Mouse (Mus musculus) stomach, embryonic 15.5 days (tissue): Measurements from ENCODE around the gene Ilf3. TPM values are rescaled to one million over a fixed set of nuclear protein-coding genes. Genes with fewer than 3 reads are reported as not detected.
A peak's percentile ranks its signal among the peaks of the same experiment; 100 is the strongest.
"Not testable (repeated sequence)": the region's sequence is repeated elsewhere in the genome, so short reads cannot be mapped to it uniquely, and the experiment has no call there.

Source experiments
- ATAC-seq: fragments of 200-750 bp; cut with Nextera tagmentation; 2 replicates; pipeline ENCODE4 v1.8.0; 2017; ENCODE audit warnings: low read depth, moderate number of reproducible peaks, moderate TSS enrichment; ENCODE audit not compliant: insufficient read depth, low FRiP score
- H3K27ac ChIP-seq: fragments of 300-500 bp; sonication (generic); 2 replicates; pipeline ENCODE4 v1.5.1; 2015; ENCODE audit warnings: mild to moderate bottlenecking, inconsistent platforms
- H3K27me3 ChIP-seq: fragments of 300-500 bp; sonication (generic); replicated peaks from 2 replicates; pipeline ENCODE4 v1.6.1; 2015; ENCODE audit warnings: inconsistent platforms
- H3K36me3 ChIP-seq: fragments of 300-500 bp; sonication (generic); 2 replicates; pipeline ENCODE4 v1.6.1; 2015; ENCODE audit warnings: inconsistent platforms
- H3K4me1 ChIP-seq: fragments of 300-500 bp; sonication (generic); 2 replicates; pipeline ENCODE4 v1.6.1; 2015; ENCODE audit warnings: inconsistent platforms
- H3K4me2 ChIP-seq: fragments of 300-500 bp; sonication (generic); 2 replicates; pipeline ENCODE4 v1.6.1; 2015; ENCODE audit warnings: mild to moderate bottlenecking, inconsistent platforms
- H3K4me3 ChIP-seq: fragments of 300-500 bp; sonication (generic); replicated peaks from 2 replicates; pipeline ENCODE4 v1.5.1; 2015; ENCODE audit warnings: inconsistent platforms
- H3K9ac ChIP-seq: fragments of 300-500 bp; sonication (generic); 2 replicates; pipeline ENCODE4 v1.6.1; 2015; ENCODE audit warnings: inconsistent platforms
- H3K9me3 ChIP-seq: fragments of 300-500 bp; sonication (generic); 2 replicates; pipeline ENCODE4 v1.6.1; 2016; ENCODE audit warnings: inconsistent platforms
- WGBS: fragments of 180-500 bp; shearing (Covaris S2); methylation state at CpG from one replicate; pipeline ENCODE4 v1.1.7; 2015; 5-methylcytosine and 5-hydroxymethylcytosine counted together
- polyA plus RNA-seq: library from polyadenylated mRNA; unstranded; fragments of >200 nt; fragmentation: Nextera tagmentation; extraction: Ambion mirVana; gene quantifications from 2 replicates; pipeline ENCODE4 v1.2.1, GENCODE M21; 2015

The Ilf3 gene
- polyA plus RNA-seq = 150 and 154 TPM in 2 replicates

DNA sequence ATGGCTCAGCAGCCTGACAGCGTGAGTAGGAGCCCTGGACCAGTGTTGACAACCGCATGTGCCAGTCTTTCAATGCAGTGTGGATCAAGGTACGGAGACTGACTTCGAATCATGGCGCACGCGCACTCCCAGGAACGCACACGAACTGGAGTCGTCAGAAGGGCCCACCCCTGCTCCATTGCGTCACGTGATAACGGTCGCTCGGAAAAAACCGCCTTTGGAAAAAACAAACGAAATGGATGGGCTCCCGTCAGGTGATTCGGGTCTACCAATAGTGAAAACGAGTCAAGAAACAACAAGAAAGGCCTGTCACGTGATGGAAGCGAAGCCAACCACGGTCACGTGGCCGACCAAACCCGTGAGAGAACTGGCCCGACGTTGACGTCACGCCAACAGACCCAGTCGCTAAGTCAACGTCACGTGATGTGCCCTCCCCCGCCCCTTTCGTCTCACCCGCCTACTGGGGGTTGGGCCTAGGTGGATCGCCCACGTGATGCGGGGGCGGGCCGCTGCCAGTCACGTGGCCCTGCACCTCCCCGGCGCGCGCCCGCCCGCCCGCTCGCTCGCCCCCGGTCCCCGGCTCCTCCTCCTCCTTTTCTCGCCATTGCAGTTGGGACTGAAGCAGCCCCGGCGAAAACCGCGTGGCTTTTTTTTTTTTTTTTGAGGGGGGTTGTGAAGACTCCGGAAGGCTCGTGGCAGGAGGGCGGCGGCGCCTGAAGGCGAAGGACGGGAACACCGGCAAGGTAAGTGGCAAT is at the start of gene Ilf3:
Ilf3 (plus strand) TSS at position 515 of the 755 bp plus-strand sequence.
- H3K4me1 ChIP-seq = peaks cover 12% of the 10 kb centered on the region
- H3K36me3 ChIP-seq = no peaks in the 10 kb centered on the region
- H3K27me3 ChIP-seq = no peaks in the 10 kb centered on the region
- WGBS = under 1% methylated on average over 61 of the region's 66 CpGs
- H3K9me3 ChIP-seq = no peaks in the 10 kb centered on the region
- H3K27ac ChIP-seq = peak within 1 kb of the TSS; percentile 89
- peak; percentile 90 for ATAC-seq
- H3K4me3 ChIP-seq = peak within 1 kb of the TSS; percentile 82
- peak within 1 kb of the TSS; percentile 72 for H3K4me2 ChIP-seq
- peak within 1 kb of the TSS; percentile 73 for H3K9ac ChIP-seq

DNA sequence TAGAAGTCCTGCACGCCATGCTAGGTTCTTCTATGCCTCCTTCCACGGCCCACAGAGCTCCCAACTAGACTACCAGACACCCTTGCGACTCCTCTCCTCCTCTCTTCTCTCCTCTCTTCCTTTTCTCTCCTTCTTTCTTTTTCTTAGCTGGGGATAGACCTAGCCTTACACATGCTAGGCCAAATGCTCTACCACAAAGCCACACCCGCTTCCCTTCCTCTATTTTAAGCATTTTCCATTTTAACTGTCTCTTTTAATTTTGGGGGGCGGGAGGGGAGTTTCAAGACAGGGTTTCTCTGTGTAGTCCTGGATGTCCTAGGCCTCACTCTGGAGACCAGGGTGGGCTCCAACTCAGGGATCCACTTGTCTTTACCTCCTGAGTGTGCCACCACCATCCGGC is 48.9 kb upstream of the Ilf3 start:
- H3K4me1 ChIP-seq = peaks cover 10% of the 10 kb centered on the region
- 85% methylated on average over 6 of the region's 6 CpGs for WGBS
- no peaks in the 10 kb centered on the region for H3K27me3 ChIP-seq

DNA sequence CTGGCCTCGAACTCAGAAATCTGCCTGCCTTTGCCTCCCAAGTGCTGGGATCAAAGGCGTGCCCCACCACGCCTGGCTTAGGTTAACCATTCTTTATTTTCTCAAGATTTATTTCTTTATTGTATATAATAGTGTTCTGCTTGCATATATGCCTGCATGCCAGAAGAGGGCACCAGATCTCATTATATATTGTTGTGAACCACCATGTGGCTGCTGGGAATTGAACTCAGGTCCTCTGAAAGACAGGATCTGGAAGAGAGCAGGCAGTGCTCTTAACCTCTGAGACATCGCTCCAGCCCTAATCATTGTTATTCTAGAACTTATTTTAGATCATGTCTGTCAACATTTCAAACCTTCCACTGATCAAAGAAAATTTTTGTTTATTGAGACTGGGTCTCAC is 48.2 kb upstream of the Ilf3 start:
- Histone ChIP-seq H3K27ac (no peak overlapping the region), H3K9ac (no peak overlapping the region), H3K27me3 (no peaks in the 10 kb centered on the region), H3K4me2 (no peak overlapping the region), H3K36me3 (no peaks in the 10 kb centered on the region), H3K4me1 (peaks cover 10% of the 10 kb centered on the region), H3K4me3 (no peak overlapping the region), H3K9me3 (no peaks in the 10 kb centered on the region)
- no peak for ATAC-seq
- WGBS = 88% methylated on average over 4 of the region's 4 CpGs

More for the DNA sequence above, 48.9 kb upstream of the Ilf3 start:
- Histone ChIP-seq H3K27ac (no peak overlapping the region), H3K9ac (no peak overlapping the region), H3K4me2 (no peak overlapping the region), H3K4me3 (no peak overlapping the region), H3K9me3 (no peaks in the 10 kb centered on the region), H3K36me3 (no peaks in the 10 kb centered on the region)
- ATAC-seq = no peak

DNA sequence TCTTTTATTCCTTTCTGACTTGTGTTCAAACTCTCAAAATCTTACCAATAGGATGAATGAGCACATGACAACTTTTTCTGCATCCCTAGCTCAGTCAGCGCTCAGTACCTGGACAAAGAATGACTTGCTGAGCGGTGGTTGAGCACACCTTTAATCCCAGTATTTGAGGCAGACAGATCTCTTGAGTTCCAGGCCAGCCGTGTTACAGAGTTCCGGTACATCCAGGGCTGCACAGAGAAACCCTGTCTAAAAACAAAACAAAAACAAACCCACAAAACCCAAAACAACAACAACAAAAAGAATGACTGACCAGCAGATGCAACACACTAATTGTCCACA is 47.4 kb upstream of the Ilf3 start:
- peaks cover 10% of the 10 kb centered on the region for H3K4me1 ChIP-seq
- peak overlapping the region; percentile 66 for H3K4me3 ChIP-seq
- no peaks in the 10 kb centered on the region for H3K27me3 ChIP-seq
- peak overlapping the region; percentile 79 for H3K4me2 ChIP-seq
- no peak for ATAC-seq
- H3K9me3 ChIP-seq = no peaks in the 10 kb centered on the region
- no peak overlapping the region for H3K27ac ChIP-seq
- H3K36me3 ChIP-seq = no peaks in the 10 kb centered on the region
- no peak overlapping the region for H3K9ac ChIP-seq
- 24% methylated on average over 4 of the region's 4 CpGs for WGBS

DNA sequence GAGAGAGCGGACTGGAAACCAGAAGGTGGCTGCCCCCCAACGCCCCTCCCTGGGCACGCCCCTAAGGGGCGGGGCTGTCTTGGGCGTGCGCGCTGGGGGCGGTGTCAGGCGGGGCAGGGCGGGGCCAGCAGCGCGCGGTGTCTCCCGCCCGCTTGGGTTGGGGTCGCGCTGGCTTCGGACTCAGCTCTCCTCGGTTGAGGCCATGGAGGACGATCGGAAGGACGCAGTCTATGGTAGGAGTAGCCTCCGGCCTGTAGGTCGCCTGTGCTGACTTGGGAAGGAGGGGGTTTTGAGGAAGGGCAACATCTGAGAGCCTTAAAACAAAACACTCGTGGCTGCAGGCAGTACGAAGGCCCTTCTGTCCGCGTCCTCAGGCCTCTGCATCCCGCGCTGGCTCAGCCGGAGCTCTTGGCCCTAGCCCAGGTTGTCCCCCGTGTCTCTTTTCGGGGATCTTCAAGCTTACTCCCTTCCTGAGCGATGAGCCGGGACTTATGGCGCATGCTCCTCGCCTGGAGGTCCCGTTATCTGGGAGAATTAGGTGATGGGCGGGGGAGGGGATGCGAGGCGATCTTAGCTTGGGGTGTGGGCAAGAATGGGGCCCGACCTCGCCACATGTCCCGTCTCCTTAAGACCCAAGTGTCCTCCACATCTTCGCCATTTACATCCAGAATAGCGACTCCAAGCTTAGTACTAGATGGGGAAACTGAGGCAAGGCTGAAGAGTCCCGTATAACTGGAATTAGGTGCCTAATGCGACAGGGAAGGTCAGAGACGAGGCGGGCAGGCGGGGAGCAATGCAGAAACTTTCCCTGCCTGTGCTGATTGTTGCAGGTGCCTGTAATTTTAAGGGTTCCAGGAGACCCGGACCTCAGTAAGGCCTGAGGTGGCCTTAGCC is 46.8 kb upstream of the Ilf3 start, which contains the start of gene Slc44a2:
Slc44a2 (plus strand) TSS at position 80 of the 894 bp plus-strand sequence.
- Histone ChIP-seq H3K4me2 (peak within 1 kb of the TSS; percentile 79), H3K9ac (peak within 1 kb of the TSS; percentile 47), H3K27ac (peak within 1 kb of the TSS; percentile 52; the same call in 1 of the 2 replicates), H3K4me3 (peak within 1 kb of the TSS; percentile 66), H3K36me3 (no peaks in the 10 kb centered on the region), H3K9me3 (no peaks in the 10 kb centered on the region), H3K4me1 (peaks cover 10% of the 10 kb centered on the region), H3K27me3 (no peaks in the 10 kb centered on the region)
- ATAC-seq = peak; percentile 92
- WGBS = 1% methylated on average over 52 of the region's 52 CpGs

DNA sequence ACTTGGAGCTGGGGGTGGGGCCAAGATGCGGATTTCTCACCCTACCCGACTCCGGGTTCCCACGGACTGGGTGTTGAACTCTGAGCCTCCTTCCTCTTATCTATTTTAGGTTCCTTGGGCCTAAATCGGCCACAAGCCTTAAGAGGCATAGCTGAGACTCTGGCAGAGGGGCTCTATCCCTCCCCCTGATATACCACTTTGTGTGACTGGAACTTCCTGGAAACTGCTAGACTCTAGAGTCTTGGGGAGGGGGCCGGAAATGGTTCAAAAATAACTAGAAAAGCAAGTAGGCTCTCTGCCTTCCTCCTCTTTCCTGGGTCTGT is 46.2 kb upstream of the Ilf3 start:
- 12% methylated on average over 6 of the region's 6 CpGs for WGBS
- H3K27ac ChIP-seq = 0 out of 2 replicates have a peak overlapping the region, but pooled peaks have one; percentile 26
- peak overlapping the region; percentile 66 for H3K4me3 ChIP-seq
- no peaks in the 10 kb centered on the region for H3K9me3 ChIP-seq
- no peak for ATAC-seq
- peak overlapping the region; percentile 47; the same call in 1 of the 2 replicates for H3K9ac ChIP-seq
- H3K4me2 ChIP-seq = peak overlapping the region; percentile 79
- H3K27me3 ChIP-seq = no peaks in the 10 kb centered on the region
- H3K4me1 ChIP-seq = peaks cover 10% of the 10 kb centered on the region
- no peaks in the 10 kb centered on the region for H3K36me3 ChIP-seq

DNA sequence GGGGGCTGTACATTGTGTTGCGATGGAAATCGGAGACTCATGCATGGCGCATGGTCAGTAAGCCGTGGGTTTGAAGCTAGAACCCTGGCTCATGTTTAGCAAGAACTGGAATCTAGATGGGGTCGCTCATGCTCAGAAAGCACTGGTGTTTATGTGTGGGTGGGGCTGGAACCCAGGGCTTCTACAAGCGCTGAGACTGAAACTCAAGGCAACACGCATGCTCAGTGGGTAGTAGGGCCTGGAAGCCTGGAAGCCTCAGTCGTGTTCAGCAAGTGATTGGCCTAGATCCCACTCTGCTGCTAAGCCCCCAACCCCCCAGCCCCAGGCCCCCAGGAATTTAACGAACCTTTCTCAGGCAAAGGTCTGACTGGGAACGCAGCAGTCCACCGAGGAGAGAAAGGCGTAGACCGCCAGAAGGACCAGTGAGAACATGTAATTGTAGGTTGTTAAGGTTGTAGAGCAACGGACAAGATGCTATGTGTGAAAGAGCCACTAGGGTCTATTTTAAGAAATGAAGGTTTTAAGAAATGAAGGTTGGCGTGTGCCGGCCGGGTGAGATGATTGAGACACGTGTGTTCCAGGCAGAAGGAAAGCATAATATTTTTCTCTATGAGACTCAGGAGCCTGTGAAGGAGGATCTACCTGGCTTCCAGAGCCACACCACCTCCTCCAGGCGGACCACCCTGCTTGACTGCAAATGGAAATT is 45.3 kb upstream of the Ilf3 start:
- peak overlapping the region; percentile 66; the same call in 1 of the 2 replicates for H3K4me3 ChIP-seq
- no peaks in the 10 kb centered on the region for H3K27me3 ChIP-seq
- H3K4me1 ChIP-seq = peaks cover 10% of the 10 kb centered on the region
- 79% methylated on average over 19 of the region's 19 CpGs for WGBS
- H3K9ac ChIP-seq = no peak overlapping the region
- H3K36me3 ChIP-seq = no peaks in the 10 kb centered on the region
- H3K4me2 ChIP-seq = peak overlapping the region; percentile 79
- no peaks in the 10 kb centered on the region for H3K9me3 ChIP-seq
- no peak for ATAC-seq
- H3K27ac ChIP-seq = 0 out of 2 replicates have a peak overlapping the region, but pooled peaks have one; percentile 26

DNA sequence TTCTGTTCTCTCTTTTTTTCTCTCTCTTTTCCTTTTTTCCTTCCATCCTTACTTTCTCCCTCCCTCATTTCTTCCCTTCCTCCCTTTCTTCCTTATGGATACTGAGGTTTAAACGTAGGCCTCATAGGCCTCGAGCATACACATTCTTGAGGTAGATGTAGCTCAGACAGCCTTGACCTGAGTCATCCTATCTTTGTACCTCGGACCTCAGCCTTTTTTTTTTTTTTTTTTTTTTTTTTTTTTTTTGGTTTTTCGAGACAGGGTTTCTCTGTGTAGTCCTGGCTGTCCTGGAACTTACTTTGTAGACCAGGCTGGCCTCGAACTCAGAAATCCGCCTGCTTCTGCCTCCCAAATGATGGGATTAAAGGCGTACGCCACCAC is 44.8 kb upstream of the Ilf3 start:
- H3K4me2 ChIP-seq, H3K27me3 ChIP-seq, H3K4me3 ChIP-seq, H3K9ac ChIP-seq, H3K9me3 ChIP-seq, H3K27ac ChIP-seq, H3K36me3 ChIP-seq, ATAC-seq: not testable (repeated sequence)
- peaks cover 10% of the 10 kb centered on the region for H3K4me1 ChIP-seq
- 84% methylated on average over 8 of the region's 8 CpGs for WGBS

DNA sequence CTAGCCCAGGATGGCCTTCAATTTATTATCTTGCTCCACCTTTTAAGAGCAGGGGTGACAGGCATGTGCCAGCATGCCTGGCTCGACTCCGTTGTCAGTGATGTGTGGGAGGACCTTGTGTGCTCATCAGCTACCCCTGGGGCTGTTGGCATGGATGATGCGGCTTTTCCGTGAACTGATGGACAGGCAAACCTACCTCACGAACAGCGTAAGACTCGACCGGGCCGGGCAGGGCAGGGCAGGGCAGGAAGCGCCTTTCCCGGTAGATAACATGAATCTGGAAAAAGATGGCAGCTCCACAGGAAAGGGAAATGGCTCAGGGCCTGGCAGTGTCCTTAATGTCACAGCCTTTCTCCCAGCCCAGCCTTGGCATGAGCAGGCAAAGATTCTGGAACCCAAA is 43.4 kb upstream of the Ilf3 start:
- 86% methylated on average over 11 of the region's 11 CpGs for WGBS
- ATAC-seq = no peak
- H3K9me3 ChIP-seq = no peaks in the 10 kb centered on the region

DNA sequence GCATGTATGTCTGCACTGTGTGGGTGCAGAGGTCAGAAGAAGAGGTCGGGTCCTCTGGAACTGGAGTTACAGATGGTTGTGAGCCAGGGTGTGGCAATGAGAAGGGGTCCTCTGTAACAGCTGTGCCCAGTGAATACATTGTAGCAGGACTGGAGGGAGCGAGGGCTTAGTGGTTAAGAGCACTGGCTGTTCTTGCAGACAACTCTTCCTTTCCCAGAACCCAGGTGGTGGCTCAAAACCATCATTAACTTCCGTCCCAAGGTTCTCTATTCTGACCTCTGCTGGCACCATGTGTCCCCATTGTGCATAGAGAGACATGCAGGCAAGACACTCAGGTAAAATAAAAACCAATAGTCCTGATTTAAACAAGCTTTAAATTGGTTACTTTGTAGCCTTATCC is 40.1 kb upstream of the Ilf3 start:
- Histone ChIP-seq H3K4me3 (no peak overlapping the region), H3K9me3 (no peaks in the 10 kb centered on the region), H3K27ac (no peak overlapping the region), H3K36me3 (no peaks in the 10 kb centered on the region), H3K4me1 (peaks cover 6% of the 10 kb centered on the region), H3K4me2 (no peak overlapping the region), H3K9ac (no peak overlapping the region), H3K27me3 (no peaks in the 10 kb centered on the region)
- WGBS = 71% methylated on average over 3 of the region's 3 CpGs
- no peak for ATAC-seq

More for the DNA sequence above, 43.4 kb upstream of the Ilf3 start:
- Histone ChIP-seq H3K4me3 (no peak overlapping the region), H3K4me1 (peaks cover 13% of the 10 kb centered on the region), H3K36me3 (no peaks in the 10 kb centered on the region), H3K9ac (no peak overlapping the region), H3K27me3 (no peaks in the 10 kb centered on the region), H3K4me2 (no peak overlapping the region), H3K27ac (no peak overlapping the region)

DNA sequence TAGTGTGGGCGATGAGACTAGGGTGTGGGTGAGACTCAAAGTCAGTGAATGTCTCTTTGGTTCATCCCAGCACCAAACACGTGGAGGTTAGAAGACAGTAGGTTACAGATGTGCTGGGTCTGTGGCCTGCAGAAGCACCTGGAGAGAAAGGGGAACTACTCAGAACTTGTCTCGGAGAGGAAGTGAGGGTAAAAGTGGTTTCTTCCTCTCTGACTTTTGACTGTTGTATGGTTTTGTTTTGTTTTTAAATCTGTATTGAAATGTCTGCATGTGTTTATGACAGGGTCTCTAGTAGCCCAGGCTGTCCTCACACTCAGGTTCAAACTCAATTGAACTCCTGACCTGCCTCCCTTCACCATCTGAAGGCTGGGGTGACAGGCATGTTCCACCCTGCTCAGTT is 39.6 kb upstream of the Ilf3 start:
- no peak overlapping the region for H3K4me3 ChIP-seq
- peaks cover 11% of the 10 kb centered on the region for H3K4me1 ChIP-seq
- no peaks in the 10 kb centered on the region for H3K9me3 ChIP-seq
- H3K36me3 ChIP-seq = no peaks in the 10 kb centered on the region
- H3K9ac ChIP-seq = no peak overlapping the region
- no peak overlapping the region for H3K4me2 ChIP-seq
- H3K27ac ChIP-seq = no peak overlapping the region
- no peaks in the 10 kb centered on the region for H3K27me3 ChIP-seq
- 66% methylated on average over 3 of the region's 3 CpGs for WGBS
- no peak for ATAC-seq
